Mouse (Mus musculus) MEL (cell line): ENCODE data around the gene Serinc3.

Source experiments
- CTCF ChIP-seq, 3 experiments: IDR thresholded peaks in 2 of 3; conservative IDR thresholded peaks in 1 of 3; 2 replicates each; pipeline ENCODE4 v1.5.1; 2011 to 2012; ENCODE audit warnings: low read length in 3 of 3, low read depth in 2 of 3, mild to moderate bottlenecking in 2 of 3, improper control_type of control experiment in 1 of 3, inconsistent platforms in 1 of 3, mixed read lengths in 1 of 3, moderate library complexity in 1 of 3; ENCODE audit not compliant: control insufficient read depth in 1 of 3, insufficient read depth in 1 of 3, poor library complexity in 1 of 3, severe bottlenecking in 1 of 3
- EP300 ChIP-seq, 2 experiments: IDR thresholded peaks; 2 replicates each; pipeline ENCODE4 v1.6.1; 2011; ENCODE audit warnings: improper control_type of control experiment in 2 of 2, low read length in 2 of 2, low read depth in 1 of 2, mild to moderate bottlenecking in 1 of 2
- HCFC1 ChIP-seq: IDR thresholded peaks from 2 replicates; pipeline ENCODE4 v1.6.1; 2012; ENCODE audit warnings: low read depth, mild to moderate bottlenecking, inconsistent platforms, low read length, improper control_type of control experiment, moderate library complexity
- MYC ChIP-seq: IDR thresholded peaks from 2 replicates; pipeline ENCODE4 v1.6.1; 2011; ENCODE audit warnings: low read depth, mild to moderate bottlenecking, low read length, improper control_type of control experiment, moderate library complexity
- NELFE ChIP-seq: IDR thresholded peaks from 2 replicates; pipeline ENCODE4 v1.6.1; 2011; ENCODE audit warnings: low read depth, low read length, improper control_type of control experiment
- NRF1 ChIP-seq: IDR thresholded peaks from 2 replicates; pipeline ENCODE4 v1.6.1; 2014; ENCODE audit warnings: low read depth, mild to moderate bottlenecking, inconsistent platforms, low read length, improper control_type of control experiment, moderate library complexity; ENCODE audit not compliant: poor library complexity, insufficient read depth, severe bottlenecking
- POLR2A ChIP-seq, 2 experiments: IDR thresholded peaks; 2 replicates each; pipeline ENCODE4 v1.6.1; 2011 to 2012; ENCODE audit warnings: low read length in 2 of 2, mild to moderate bottlenecking in 2 of 2, control low read depth in 1 of 2, improper control_type of control experiment in 1 of 2, low read depth in 1 of 2, moderate library complexity in 1 of 2; ENCODE audit not compliant: control insufficient read depth in 1 of 2, insufficient read depth in 1 of 2, poor library complexity in 1 of 2
- POLR2AphosphoS2 ChIP-seq: IDR thresholded peaks from 2 replicates; pipeline ENCODE4 v1.6.1; 2011; ENCODE audit warnings: low read length, improper control_type of control experiment
- POLR2AphosphoS5 ChIP-seq: IDR thresholded peaks from 2 replicates; pipeline ENCODE4 v1.6.1; 2012; ENCODE audit warnings: low read depth, borderline replicate concordance, mild to moderate bottlenecking, inconsistent platforms, low read length, moderate library complexity, mixed read lengths
- ZC3H11A ChIP-seq: IDR thresholded peaks from 2 replicates; pipeline ENCODE4 v1.6.1; 2012; ENCODE audit warnings: low read depth, mild to moderate bottlenecking, inconsistent platforms, low read length, improper control_type of control experiment

- TF ChIP-seq ZC3H11A = no peak
- no peak for TF ChIP-seq MYC
- TF ChIP-seq POLR2A (IDR thresholded peaks at IDR 0.05; ENCODE audit: control insufficient read depth in 1 of 2, insufficient read depth in 1 of 2, low read depth in 1 of 2, low read length in 2 of 2, poor library complexity in 1 of 2) = no peak
- no peak for TF ChIP-seq CTCF (IDR thresholded peaks at IDR 0.05 in 2 of 3, conservative IDR thresholded peaks at IDR 0.05 in 1 of 3; ENCODE audit: control insufficient read depth in 1 of 3, insufficient read depth in 1 of 3, low read depth in 2 of 3, low read length in 3 of 3, poor library complexity in 1 of 3, severe bottlenecking in 1 of 3)
- TF ChIP-seq HCFC1 = no peak
- no peak for TF ChIP-seq POLR2AphosphoS5
- no peak for TF ChIP-seq NRF1
- no peak for TF ChIP-seq POLR2AphosphoS2
- TF ChIP-seq EP300 (IDR thresholded peaks at IDR 0.05; ENCODE audit: low read depth in 1 of 2, low read length in 2 of 2) = no peak
- no peak for TF ChIP-seq NELFE
Measured at GRCm38 (mm10) chr2:163690409-163691304, 45.7 kb upstream of the Serinc3 start.
